ENCODE assay signal across 8 mouse cellular contexts in genomic region chr13:109822413-109823298, GRCm38 (mm10).
DNase-seq lines count a peak whose midpoint lies in the region; ATAC-seq and TF ChIP-seq lines count a peak whose summit lies in the region.

No protein-coding gene starts in this region.

- H3K4me2 ChIP-seq in hindbrain, postnatal 0 days (ENCODE audit: low read depth, low read length), result peak overlapping the region; percentile 67

- peak overlapping the region; percentile 35 for H3K9ac ChIP-seq in hindbrain, postnatal 0 days (replicated peaks; ENCODE audit: low read length)

- under 1% methylated on average over 15 of the region's 15 CpGs for WGBS in hindbrain, postnatal 0 days

- ATAC-seq in activated CD4-positive, CD25-positive, alpha-beta regulatory T cell, adult 4 months, result peak; percentile 96
- ATAC-seq in common myeloid progenitor, adult 5-6 weeks (replicated peaks; ENCODE audit: low read depth, poor library complexity, severe bottlenecking), result peak; percentile 96
- peak; percentile 96 for ATAC-seq in hindbrain, postnatal 0 days

- peak overlapping the region; percentile 67 for H3K4me3 ChIP-seq in gastrocnemius, adult 2 months
- H3K4me3 ChIP-seq in hindbrain, postnatal 0 days (ENCODE audit: low read length), result peak overlapping the region; percentile 36

- intact Hi-C loops in gastrocnemius, adult 2 months (cut with DNase I), result loop anchor here (2.0 to 5.0 kb wide), 2 partner anchors 45 to 80 kb away; no protein-coding TSS in a partner anchor

- H3K36me3 ChIP-seq in hindbrain, postnatal 0 days (ENCODE audit: insufficient read depth, low read length), result no peaks in the 10 kb centered on the region

- DNase-seq in gastrocnemius, adult 2 months, result peak; percentile 96
- DNase-seq in hindbrain, postnatal 0 days (ENCODE audit: low spot score), result peak; percentile 98
- DNase-seq in left cerebral cortex, adult 18-20 months (ENCODE audit: low spot score in 2 of 2), result peak; percentile 95 to 96
- peak; percentile 96 to 97 for DNase-seq in lung, postnatal 4 days
- DNase-seq in retina, postnatal 1 day, result peak; percentile 97
- peak; percentile 97 for DNase-seq in thymus, postnatal 4 days

- H3K27me3 ChIP-seq in hindbrain, postnatal 0 days (ENCODE audit: insufficient read depth, low read length), result no peaks in the 10 kb centered on the region

- peak overlapping the region; percentile 94 for H3K27ac ChIP-seq in gastrocnemius, adult 2 months
- H3K27ac ChIP-seq in hindbrain, postnatal 0 days, result peak overlapping the region; percentile 84

- no peaks in the 10 kb centered on the region for H3K9me3 ChIP-seq in hindbrain, postnatal 0 days (ENCODE audit: low read length)

- peaks cover 12% of the 10 kb centered on the region for H3K4me1 ChIP-seq in hindbrain, postnatal 0 days (ENCODE audit: insufficient read depth, low read length)

- TF ChIP-seq CTCF in gastrocnemius, adult 2 months (IDR thresholded peaks at IDR 0.05), result no peak
- TF ChIP-seq CTCF in hindbrain, postnatal 0 days (IDR thresholded peaks at IDR 0.05; ENCODE audit: low read depth), result no peak

Comparison
In these comparisons a context has a peak if more than half of its experiments do, and no peak if none do; other contexts are left out.
1. Peak in every context shown above with its lines: DNase-seq, ATAC-seq, H3K4me3 ChIP-seq and H3K27ac ChIP-seq.